Mouse (Mus musculus) testis, adult 2 months (tissue): ENCODE measurements around the gene Pik3r2.

Experiments
- CTCF ChIP-seq: fragments of 200-500 bp; IDR thresholded peaks from 2 replicates; pipeline ENCODE4 v1.5.1; 2012; ENCODE audit warnings: low read depth, mild to moderate bottlenecking, inconsistent platforms, low read length, moderate library complexity; ENCODE audit not compliant: control insufficient read depth, insufficient read depth, insufficient replicate concordance
- POLR2A ChIP-seq: fragments of 200-500 bp; IDR thresholded peaks from 2 replicates; pipeline ENCODE4 v1.6.1; 2012; ENCODE audit warnings: low read depth, mild to moderate bottlenecking, inconsistent platforms, low read length, moderate library complexity; ENCODE audit not compliant: control insufficient read depth

- TF ChIP-seq POLR2A (no peak), CTCF (no peak)
Observed at GRCm38 (mm10) chr8:70812885-70813284, 36.4 kb upstream of the Pik3r2 start.
